Mouse (Mus musculus): Measurements from ENCODE around the gene Rbm6.
A peak's percentile ranks its signal among the peaks of the same experiment; 100 is the strongest.

Gene Rbm6

GRCm38 (mm10) chr9:107880411-107880810, 7.4 kb upstream of the Rbm6 start:
- no peak for DNase-seq (ENCODE audit: low spot score in 2 of 2)

DNA sequence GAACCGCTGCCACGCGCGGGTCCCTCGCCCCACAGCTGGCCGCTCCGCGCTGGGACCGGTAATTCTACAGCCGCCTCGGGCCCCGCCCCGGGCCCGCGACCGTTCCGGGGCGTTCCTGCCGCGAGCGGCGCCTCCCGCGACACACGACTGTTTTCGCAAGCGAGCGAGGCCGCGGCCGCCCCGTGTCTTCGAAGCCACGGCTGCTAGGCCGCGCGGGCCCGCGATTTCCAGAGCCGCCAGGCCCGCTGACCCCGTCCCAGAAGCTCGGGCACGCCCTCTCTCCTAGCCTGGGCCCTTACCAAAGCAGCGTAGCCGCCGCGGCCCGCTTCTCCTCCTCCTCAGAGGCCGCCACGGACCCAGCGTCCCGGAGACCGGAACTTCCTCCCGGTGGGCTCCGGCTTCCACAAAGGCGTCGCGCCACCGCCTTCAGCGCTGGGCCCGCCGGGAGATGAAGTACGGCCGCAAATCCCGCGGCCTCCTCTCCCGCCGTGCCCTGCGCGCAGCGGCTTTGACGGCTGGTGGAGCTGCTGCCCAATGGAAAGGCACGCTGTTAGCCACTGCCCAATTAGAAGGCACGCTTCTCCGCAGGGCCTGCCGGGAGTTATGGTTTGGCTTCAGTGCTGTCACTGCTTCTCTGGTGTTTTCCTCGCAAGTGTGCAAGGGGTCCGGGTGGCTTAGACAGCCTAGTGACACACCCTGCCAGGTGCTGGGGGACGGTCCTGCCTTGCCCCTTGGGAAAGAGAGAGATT, 513 bp downstream of the Rbm6 start:
- peak; percentile 96 to 97 for DNase-seq (ENCODE audit: low spot score in 2 of 2)

- DNase-seq (ENCODE audit: low spot score in 2 of 2) = no peak
Observed at GRCm38 (mm10) chr9:107866081-107866480, 7.0 kb downstream of the Rbm6 start.

DNA sequence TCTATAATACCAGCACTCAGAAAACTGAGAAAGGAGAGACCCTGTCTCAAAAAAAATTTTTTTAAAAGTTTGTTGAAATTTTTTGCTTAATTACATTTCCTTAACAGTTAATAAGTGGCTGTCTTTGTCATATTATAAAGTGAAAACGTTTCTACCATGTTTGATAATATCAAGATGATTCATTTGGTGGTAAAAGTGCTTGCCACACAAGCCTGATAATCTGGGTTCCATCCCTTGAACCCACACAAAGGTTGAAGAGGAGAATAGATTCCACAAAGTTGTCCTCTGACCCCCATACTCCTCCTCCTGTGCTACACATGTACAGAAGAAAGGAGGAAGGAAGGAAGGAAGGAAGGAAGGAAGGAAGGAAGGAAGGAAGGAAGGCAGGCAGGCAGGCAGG, 8.5 kb downstream of the Rbm6 start:
- no peak for DNase-seq (ENCODE audit: low spot score in 2 of 2)

- DNase-seq (ENCODE audit: low spot score in 2 of 2) = no peak
Observed at GRCm38 (mm10) chr9:107858343-107858742, 14.7 kb downstream of the Rbm6 start.

DNA sequence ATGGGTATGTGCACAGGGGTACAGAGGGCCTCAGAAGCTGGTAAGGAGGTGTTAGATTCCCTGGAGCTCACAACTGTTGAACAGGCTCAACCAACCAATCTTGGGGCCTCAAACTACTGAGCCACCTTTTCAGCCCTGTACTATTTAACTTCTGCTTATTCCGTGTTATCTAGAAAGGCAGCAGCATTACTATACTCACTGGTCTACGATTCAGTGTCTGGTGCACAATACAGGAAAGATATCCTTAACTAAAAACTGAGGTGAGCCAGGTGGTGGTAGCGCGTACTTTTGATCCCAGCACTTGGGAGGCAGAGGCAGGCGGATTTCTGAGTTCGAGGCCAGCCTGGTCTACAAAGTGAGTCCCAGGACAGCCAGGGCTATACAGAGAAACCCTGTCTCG, 24.1 kb downstream of the Rbm6 start:
- no peak for DNase-seq (ENCODE audit: low spot score in 2 of 2)

GRCm38 (mm10) chr9:107842709-107843108, 30.3 kb downstream of the Rbm6 start:
- DNase-seq (ENCODE audit: low spot score in 2 of 2) = no peak

DNA sequence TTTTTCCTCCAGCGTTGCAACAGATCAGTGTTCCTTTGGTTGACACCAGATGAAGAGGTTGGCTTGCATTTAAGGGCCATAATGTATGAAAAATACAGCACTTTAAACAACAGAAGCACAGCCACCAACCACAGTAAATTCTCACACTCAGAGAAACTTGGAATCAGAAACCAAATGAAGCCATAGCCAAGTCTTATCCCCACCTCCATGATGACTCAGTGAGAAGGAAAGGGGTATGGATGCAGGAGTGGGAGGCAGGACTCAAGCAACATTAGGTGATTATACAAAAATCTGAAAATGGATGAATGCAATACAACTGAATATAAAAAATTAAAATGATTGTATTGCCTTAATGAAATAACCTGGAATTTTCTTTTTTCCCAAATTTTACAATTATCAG, 34.2 kb downstream of the Rbm6 start:
- peak in 1 of 2 experiments; percentile 9 for DNase-seq (ENCODE audit: low spot score in 2 of 2)

DNA sequence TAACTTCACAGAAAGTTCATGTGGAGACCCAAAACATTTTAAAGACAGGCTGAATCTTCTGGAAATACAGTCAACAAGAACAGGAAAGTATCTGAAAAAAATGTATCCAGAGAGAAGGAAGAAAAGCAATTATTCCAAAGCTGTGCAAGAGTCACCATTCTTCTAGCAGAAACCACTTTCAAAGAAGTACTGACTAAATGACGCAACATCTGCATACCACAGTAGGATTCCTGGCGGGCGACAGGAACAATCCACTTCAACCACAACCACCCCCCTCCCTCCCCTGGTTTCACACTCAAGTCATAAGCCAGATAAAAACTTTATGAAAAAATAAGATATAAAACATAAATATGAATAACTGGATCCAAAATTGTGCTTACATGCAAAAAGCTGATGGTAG, 39.2 kb downstream of the Rbm6 start:
- DNase-seq (ENCODE audit: low spot score in 2 of 2) = no peak

DNA sequence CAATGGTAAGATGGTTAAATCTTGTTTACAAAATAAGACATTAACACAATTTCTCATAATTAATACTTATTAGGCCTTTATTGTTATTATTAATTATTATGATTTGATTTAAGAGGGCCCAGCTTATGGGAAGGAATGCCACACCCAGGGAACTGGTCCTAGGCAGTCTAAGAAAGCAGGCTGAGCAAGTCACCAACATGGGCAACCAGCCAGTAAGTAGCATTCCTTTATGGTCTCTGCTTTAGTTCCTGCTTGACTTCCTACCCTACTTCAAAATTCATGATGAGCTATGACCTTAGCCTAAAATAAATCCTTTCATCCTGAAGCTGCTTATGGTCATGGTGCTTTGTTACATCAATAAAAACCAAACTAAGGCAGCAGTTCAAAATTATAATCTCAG, 41.3 kb downstream of the Rbm6 start:
- no peak for DNase-seq (ENCODE audit: low spot score in 2 of 2)

DNA sequence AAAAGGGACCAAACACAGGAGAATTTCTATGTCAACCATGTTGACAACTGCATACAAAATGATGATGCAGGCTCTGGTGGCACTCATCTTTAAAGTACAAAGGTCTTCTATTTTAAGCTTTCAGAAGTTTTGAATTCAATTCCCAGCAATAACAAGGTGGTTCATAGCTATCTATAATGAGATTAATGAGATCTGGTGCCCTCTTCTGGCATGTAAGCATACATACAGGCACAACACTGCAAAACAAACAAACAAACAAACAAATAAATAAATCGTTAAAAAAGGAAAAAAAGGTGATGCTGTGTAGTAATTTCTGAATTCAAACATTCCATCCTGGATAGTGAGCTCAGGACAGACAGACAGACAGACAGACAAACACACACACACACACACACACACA, 60.9 kb downstream of the Rbm6 start:
- no peak for DNase-seq (ENCODE audit: low spot score in 2 of 2)

GRCm38 (mm10) chr9:107810985-107811384, 62.1 kb downstream of the Rbm6 start:
- no peak for DNase-seq (ENCODE audit: low spot score in 2 of 2)

- DNase-seq (ENCODE audit: low spot score in 2 of 2) = no peak
Observed at GRCm38 (mm10) chr9:107791714-107792113, 81.3 kb downstream of the Rbm6 start.

- peak in 1 of 2 experiments; percentile 16 for DNase-seq (ENCODE audit: low spot score in 2 of 2)
Observed at GRCm38 (mm10) chr9:107782536-107783203, 90.4 kb downstream of the Rbm6 start.

- no peak for DNase-seq (ENCODE audit: low spot score in 2 of 2)
Observed at GRCm38 (mm10) chr9:107776809-107777208, 96.2 kb downstream of the Rbm6 start.

GRCm38 (mm10) chr9:107774411-107774810, 98.6 kb downstream of the Rbm6 start:
- DNase-seq (ENCODE audit: low spot score in 2 of 2) = no peak

- no peak for DNase-seq (ENCODE audit: low spot score in 2 of 2)
Observed at GRCm38 (mm10) chr9:107771782-107772181, 101.3 kb downstream of the Rbm6 start.

- peak; percentile 94 for DNase-seq (ENCODE audit: low spot score in 2 of 2)
Observed at GRCm38 (mm10) chr9:107770374-107771290, 102.4 kb downstream of the Rbm6 start, which contains the start of gene Rbm5. Gene Rbm5, minus strand, starts transcription at chr9:107770996.

DNA sequence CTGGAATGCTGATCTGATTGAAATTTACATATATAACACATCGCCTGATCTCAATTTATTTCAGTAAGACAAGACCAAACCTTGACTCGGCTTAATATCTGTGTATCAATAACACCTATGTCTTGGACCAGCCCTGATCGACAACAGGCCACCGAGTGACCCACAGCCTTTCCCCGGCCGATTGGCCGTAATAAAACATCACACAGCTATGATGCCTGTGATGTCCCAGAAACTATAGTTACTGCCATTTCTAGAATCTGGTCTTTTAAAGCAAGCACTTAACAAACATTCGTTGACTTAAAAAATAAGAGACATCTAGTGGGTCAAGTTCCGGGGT, 103.0 kb downstream of the Rbm6 start:
- DNase-seq (ENCODE audit: low spot score in 2 of 2) = peak in 1 of 2 experiments; percentile 21

DNA sequence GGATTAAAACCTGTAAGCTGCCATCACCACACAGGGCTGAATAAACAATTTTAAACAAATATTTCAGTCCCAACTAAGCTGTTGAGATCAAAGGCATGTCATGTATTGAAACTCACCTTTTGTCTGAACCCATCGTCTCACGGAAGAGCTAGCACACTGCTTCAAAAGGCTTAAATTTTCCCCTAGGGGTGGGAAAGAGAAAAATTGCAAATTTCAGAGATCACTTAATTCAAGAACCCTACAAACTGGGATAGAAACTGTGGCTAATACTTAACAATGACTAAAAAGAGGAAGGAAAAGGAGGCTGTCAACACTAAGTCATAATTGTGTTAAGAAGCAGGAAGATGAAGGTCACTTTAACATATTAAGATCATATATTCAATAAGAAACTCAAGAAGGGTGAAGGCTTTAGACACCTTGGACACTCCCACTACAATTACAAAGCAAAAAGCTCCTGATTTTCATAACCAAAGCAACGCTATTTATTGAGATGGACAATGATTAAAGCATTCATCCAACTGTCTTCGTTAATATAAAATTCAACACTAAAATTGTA, 103.5 kb downstream of the Rbm6 start:
- DNase-seq (ENCODE audit: low spot score in 2 of 2) = no peak

GRCm38 (mm10) chr9:107768851-107769250, 104.2 kb downstream of the Rbm6 start:
- no peak for DNase-seq (ENCODE audit: low spot score in 2 of 2)

DNA sequence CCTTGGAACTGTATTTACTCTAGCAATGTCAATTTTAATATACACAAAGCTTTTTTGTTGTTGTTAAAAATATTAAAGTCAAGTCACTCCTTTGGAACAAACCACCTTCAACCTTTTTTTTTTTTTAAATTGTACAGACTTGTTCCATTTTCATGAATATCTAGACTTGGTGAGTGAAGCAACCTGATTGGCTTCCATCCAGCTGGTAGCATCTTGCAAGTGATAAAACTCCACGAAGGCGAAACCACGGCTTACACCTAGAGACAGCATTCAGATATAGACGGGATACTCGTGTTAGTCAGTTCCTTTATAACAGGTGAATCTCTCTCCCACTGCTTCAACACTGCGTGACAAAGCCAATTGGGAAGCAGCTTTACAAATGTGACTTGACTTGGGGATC, 113.4 kb downstream of the Rbm6 start:
- no peak for DNase-seq (ENCODE audit: low spot score in 2 of 2)

Measured in right cerebral cortex, adult 2 months (tissue).